Mouse (Mus musculus) G1E (cell line): ENCODE measurements around the gene 2310057N15Rik.

Source experiments
- CTCF ChIP-seq: IDR thresholded peaks from 2 replicates; pipeline ENCODE4 v1.5.1; 2012; ENCODE audit warnings: low read depth, low read length, inconsistent platforms, mixed read lengths
- GATA2 ChIP-seq: IDR thresholded peaks from 2 replicates; pipeline ENCODE4 v1.6.1; 2012; ENCODE audit warnings: low read depth, low read length, inconsistent platforms, borderline replicate concordance
- POLR2AphosphoS5 ChIP-seq: IDR thresholded peaks from 2 replicates; pipeline ENCODE4 v1.6.1; 2012; ENCODE audit warnings: low read depth, low read length, inconsistent platforms; ENCODE audit not compliant: insufficient replicate concordance
- TAL1 ChIP-seq: conservative IDR thresholded peaks from 2 replicates; pipeline ENCODE4 v1.6.1; 2012; ENCODE audit warnings: low read depth, low read length, inconsistent platforms, mixed read lengths

GRCm38 (mm10) chr16:88728812-88729275 is 45.2 kb downstream of the 2310057N15Rik start, which contains the start of gene Krtap13-1:
- TF ChIP-seq TAL1: no peak
- TF ChIP-seq CTCF: no peak
- no peak for TF ChIP-seq GATA2
- no peak for TF ChIP-seq POLR2AphosphoS5
